Mouse (Mus musculus): ENCODE measurements around the gene Ralgapa2. TPM values are rescaled to one million over a fixed set of nuclear protein-coding genes. Genes with fewer than 3 reads are reported as not detected.

Ralgapa2 gene
- 11.1 and 12.0 TPM in 2 replicates for polyA plus RNA-seq (2015; fragmentation: Nextera tagmentation; extraction: Ambion mirVana)

- WGBS: under 1% methylated on average over 47 of the region's 57 CpGs
These were observed at the start of gene Ralgapa2 for GRCm38 (mm10) chr2:146511911-146512580. Gene Ralgapa2 (minus strand): TSS chr2:146512344.

GRCm38 (mm10) chr2:146561505-146561904 lies 49.4 kb upstream of the Ralgapa2 start:
- WGBS: 39% methylated on average over 3 of the region's 3 CpGs

More at GRCm38 (mm10) chr2:146511911-146512580, at the start of gene Ralgapa2:
- peak within 1 kb of the TSS; percentile 96 for H3K9ac ChIP-seq (ENCODE audit: low read length)
- H3K27ac ChIP-seq (ENCODE audit: low read length): peak within 1 kb of the TSS; percentile 82
- H3K4me2 ChIP-seq (ENCODE audit: low read depth, low read length): peak within 1 kb of the TSS; percentile 67
- peaks cover 20% of the 10 kb centered on the region for H3K4me1 ChIP-seq (ENCODE audit: control insufficient read depth, insufficient read depth, low read length)
- no peaks in the 10 kb centered on the region for H3K36me3 ChIP-seq (ENCODE audit: control insufficient read depth, insufficient read depth)
- H3K27me3 ChIP-seq (ENCODE audit: control insufficient read depth, insufficient read depth, low read length): no peaks in the 10 kb centered on the region
- no peaks in the 10 kb centered on the region for H3K9me3 ChIP-seq (replicated peaks; ENCODE audit: control insufficient read depth, low read length)
- peak; percentile 98 for ATAC-seq (replicated peaks; ENCODE audit: extremely low read depth, insufficient read depth, low FRiP score)
- peak within 1 kb of the TSS; percentile 92 for H3K4me3 ChIP-seq (ENCODE audit: low read length)

GRCm38 (mm10) chr2:146560633-146561043 lies 48.5 kb upstream of the Ralgapa2 start:
- WGBS: 69% methylated on average over 4 of the region's 4 CpGs
- ATAC-seq (replicated peaks; ENCODE audit: extremely low read depth, insufficient read depth, low FRiP score): no peak
- H3K36me3 ChIP-seq (ENCODE audit: control insufficient read depth, insufficient read depth): no peaks in the 10 kb centered on the region
- no peak overlapping the region for H3K9ac ChIP-seq (ENCODE audit: low read length)
- peaks cover 9% of the 10 kb centered on the region for H3K4me1 ChIP-seq (ENCODE audit: control insufficient read depth, insufficient read depth, low read length)
- H3K9me3 ChIP-seq (replicated peaks; ENCODE audit: control insufficient read depth, low read length): no peaks in the 10 kb centered on the region
- H3K4me2 ChIP-seq (ENCODE audit: low read depth, low read length): no peak overlapping the region
- peak overlapping the region; percentile 47 for H3K27ac ChIP-seq (ENCODE audit: low read length)
- no peak overlapping the region for H3K4me3 ChIP-seq (ENCODE audit: low read length)
- no peaks in the 10 kb centered on the region for H3K27me3 ChIP-seq (ENCODE audit: control insufficient read depth, insufficient read depth, low read length)

More at GRCm38 (mm10) chr2:146561505-146561904, 49.4 kb upstream of the Ralgapa2 start:
- ATAC-seq (replicated peaks; ENCODE audit: extremely low read depth, insufficient read depth, low FRiP score): no peak
- Histone ChIP-seq H3K36me3 (ENCODE audit: control insufficient read depth, insufficient read depth) (no peaks in the 10 kb centered on the region), H3K9me3 (replicated peaks; ENCODE audit: control insufficient read depth, low read length) (no peaks in the 10 kb centered on the region), H3K27me3 (ENCODE audit: control insufficient read depth, insufficient read depth, low read length) (no peaks in the 10 kb centered on the region), H3K4me2 (ENCODE audit: low read depth, low read length) (no peak overlapping the region), H3K9ac (ENCODE audit: low read length) (no peak overlapping the region), H3K27ac (ENCODE audit: low read length) (0 out of 2 replicates have a peak overlapping the region, but pooled peaks have one; percentile 43), H3K4me1 (ENCODE audit: control insufficient read depth, insufficient read depth, low read length) (peaks cover 9% of the 10 kb centered on the region), H3K4me3 (ENCODE audit: low read length) (no peak overlapping the region)

- no peaks in the 10 kb centered on the region for H3K9me3 ChIP-seq (replicated peaks; ENCODE audit: control insufficient read depth, low read length)
- no peak overlapping the region for H3K4me2 ChIP-seq (ENCODE audit: low read depth, low read length)
These were observed 44.0 kb upstream of the Ralgapa2 start for GRCm38 (mm10) chr2:146556148-146556547.

GRCm38 (mm10) chr2:146555351-146555750 lies 43.2 kb upstream of the Ralgapa2 start:
- H3K9me3 ChIP-seq (replicated peaks; ENCODE audit: control insufficient read depth, low read length): no peaks in the 10 kb centered on the region
- ATAC-seq (replicated peaks; ENCODE audit: extremely low read depth, insufficient read depth, low FRiP score): no peak
- H3K4me1 ChIP-seq (ENCODE audit: control insufficient read depth, insufficient read depth, low read length): no peaks in the 10 kb centered on the region
- H3K4me2 ChIP-seq (ENCODE audit: low read depth, low read length): no peak overlapping the region
- no peak overlapping the region for H3K9ac ChIP-seq (ENCODE audit: low read length)
- no peaks in the 10 kb centered on the region for H3K36me3 ChIP-seq (ENCODE audit: control insufficient read depth, insufficient read depth)
- H3K27me3 ChIP-seq (ENCODE audit: control insufficient read depth, insufficient read depth, low read length): no peaks in the 10 kb centered on the region
- WGBS: 46% methylated on average over 5 of the region's 5 CpGs
- no peak overlapping the region for H3K4me3 ChIP-seq (ENCODE audit: low read length)
- no peak overlapping the region for H3K27ac ChIP-seq (ENCODE audit: low read length)

More at GRCm38 (mm10) chr2:146556148-146556547, 44.0 kb upstream of the Ralgapa2 start:
- ATAC-seq (replicated peaks; ENCODE audit: extremely low read depth, insufficient read depth, low FRiP score): no peak
- Histone ChIP-seq H3K36me3 (ENCODE audit: control insufficient read depth, insufficient read depth) (no peaks in the 10 kb centered on the region), H3K27ac (ENCODE audit: low read length) (no peak overlapping the region), H3K9ac (ENCODE audit: low read length) (no peak overlapping the region), H3K4me1 (ENCODE audit: control insufficient read depth, insufficient read depth, low read length) (no peaks in the 10 kb centered on the region; the same call in 1 of the 2 replicates), H3K4me3 (ENCODE audit: low read length) (no peak overlapping the region), H3K27me3 (ENCODE audit: control insufficient read depth, insufficient read depth, low read length) (no peaks in the 10 kb centered on the region)

GRCm38 (mm10) chr2:146553701-146554100 lies 41.6 kb upstream of the Ralgapa2 start:
- H3K27me3 ChIP-seq (ENCODE audit: control insufficient read depth, insufficient read depth, low read length): no peaks in the 10 kb centered on the region
- H3K9me3 ChIP-seq (replicated peaks; ENCODE audit: control insufficient read depth, low read length): no peaks in the 10 kb centered on the region
- peaks cover 10% of the 10 kb centered on the region for H3K4me1 ChIP-seq (ENCODE audit: control insufficient read depth, insufficient read depth, low read length)
- H3K27ac ChIP-seq (ENCODE audit: low read length): no peak overlapping the region
- H3K9ac ChIP-seq (ENCODE audit: low read length): no peak overlapping the region
- H3K4me2 ChIP-seq (ENCODE audit: low read depth, low read length): no peak overlapping the region
- 31% methylated on average over 2 of the region's 2 CpGs for WGBS
- no peaks in the 10 kb centered on the region for H3K36me3 ChIP-seq (ENCODE audit: control insufficient read depth, insufficient read depth)
- no peak for ATAC-seq (replicated peaks; ENCODE audit: extremely low read depth, insufficient read depth, low FRiP score)
- H3K4me3 ChIP-seq (ENCODE audit: low read length): no peak overlapping the region

- no peak overlapping the region for H3K4me3 ChIP-seq (ENCODE audit: low read length)
- H3K9me3 ChIP-seq (replicated peaks; ENCODE audit: control insufficient read depth, low read length): no peaks in the 10 kb centered on the region
- H3K9ac ChIP-seq (ENCODE audit: low read length): no peak overlapping the region
- peaks cover 10% of the 10 kb centered on the region for H3K4me1 ChIP-seq (ENCODE audit: control insufficient read depth, insufficient read depth, low read length)
- H3K27ac ChIP-seq (ENCODE audit: low read length): no peak overlapping the region
- 64% methylated on average over 4 of the region's 4 CpGs for WGBS
- H3K27me3 ChIP-seq (ENCODE audit: control insufficient read depth, insufficient read depth, low read length): no peaks in the 10 kb centered on the region
- no peaks in the 10 kb centered on the region for H3K36me3 ChIP-seq (ENCODE audit: control insufficient read depth, insufficient read depth)
- H3K4me2 ChIP-seq (ENCODE audit: low read depth, low read length): no peak overlapping the region
- ATAC-seq (replicated peaks; ENCODE audit: extremely low read depth, insufficient read depth, low FRiP score): no peak
These were observed 39.7 kb upstream of the Ralgapa2 start for GRCm38 (mm10) chr2:146551818-146552217.

GRCm38 (mm10) chr2:146549111-146549776 lies 37.1 kb upstream of the Ralgapa2 start:
- Histone ChIP-seq H3K9ac (ENCODE audit: low read length) (no peak overlapping the region), H3K36me3 (ENCODE audit: control insufficient read depth, insufficient read depth) (no peaks in the 10 kb centered on the region), H3K9me3 (replicated peaks; ENCODE audit: control insufficient read depth, low read length) (no peaks in the 10 kb centered on the region), H3K4me3 (ENCODE audit: low read length) (no peak overlapping the region), H3K27ac (ENCODE audit: low read length) (peak overlapping the region; percentile 78), H3K4me2 (ENCODE audit: low read depth, low read length) (no peak overlapping the region), H3K27me3 (ENCODE audit: control insufficient read depth, insufficient read depth, low read length) (no peaks in the 10 kb centered on the region), H3K4me1 (ENCODE audit: control insufficient read depth, insufficient read depth, low read length) (peaks cover 10% of the 10 kb centered on the region)
- peak; percentile 77 for ATAC-seq (replicated peaks; ENCODE audit: extremely low read depth, insufficient read depth, low FRiP score)
- 23% methylated on average over 6 of the region's 6 CpGs for WGBS

- Histone ChIP-seq H3K27me3 (ENCODE audit: control insufficient read depth, insufficient read depth, low read length) (no peaks in the 10 kb centered on the region), H3K4me2 (ENCODE audit: low read depth, low read length) (no peak overlapping the region), H3K27ac (ENCODE audit: low read length) (no peak overlapping the region), H3K4me1 (ENCODE audit: control insufficient read depth, insufficient read depth, low read length) (peaks cover 4% of the 10 kb centered on the region), H3K9me3 (replicated peaks; ENCODE audit: control insufficient read depth, low read length) (peaks cover 9% of the 10 kb centered on the region), H3K9ac (ENCODE audit: low read length) (no peak overlapping the region), H3K4me3 (ENCODE audit: low read length) (no peak overlapping the region), H3K36me3 (ENCODE audit: control insufficient read depth, insufficient read depth) (no peaks in the 10 kb centered on the region)
- 66% methylated on average over 1 of the region's 1 CpGs for WGBS
- no peak for ATAC-seq (replicated peaks; ENCODE audit: extremely low read depth, insufficient read depth, low FRiP score)
These were observed 32.1 kb upstream of the Ralgapa2 start for GRCm38 (mm10) chr2:146544155-146544814.
